Mouse (Mus musculus) heart, embryonic 12.5 days (tissue): Measurements from ENCODE around the gene Leprot. TPM values are rescaled to one million over a fixed set of nuclear protein-coding genes. Genes with fewer than 3 reads are reported as not detected.

Source experiments
- ATAC-seq: fragments of 200-750 bp; cut with Nextera tagmentation; 2 replicates; pipeline ENCODE4 v1.8.0; 2017; ENCODE audit warnings: moderate TSS enrichment, moderate library complexity; ENCODE audit not compliant: insufficient number of reproducible peaks, low FRiP score
- H3K27ac ChIP-seq: fragments of 300-500 bp; sonication (generic); 2 replicates; pipeline ENCODE4 v1.5.1; 2016; ENCODE audit warnings: mild to moderate bottlenecking, moderate library complexity; ENCODE audit not compliant: poor library complexity, severe bottlenecking
- H3K27me3 ChIP-seq: fragments of 300-500 bp; sonication (generic); replicated peaks from 2 replicates; pipeline ENCODE4 v1.6.1; 2016; ENCODE audit warnings: mild to moderate bottlenecking, moderate library complexity
- H3K36me3 ChIP-seq: fragments of 300-500 bp; sonication (generic); 2 replicates; pipeline ENCODE4 v1.6.1; 2016; ENCODE audit warnings: mild to moderate bottlenecking, moderate library complexity
- H3K4me1 ChIP-seq: fragments of 300-500 bp; sonication (generic); replicated peaks from 2 replicates; pipeline ENCODE4 v1.6.1; 2016; ENCODE audit warnings: mild to moderate bottlenecking
- H3K4me2 ChIP-seq: fragments of 300-500 bp; sonication (generic); 2 replicates; pipeline ENCODE4 v1.6.1; 2016; ENCODE audit warnings: mild to moderate bottlenecking, moderate library complexity
- H3K4me3 ChIP-seq: fragments of 300-500 bp; sonication (generic); 2 replicates; pipeline ENCODE4 v1.5.1; 2016; ENCODE audit warnings: mild to moderate bottlenecking
- H3K9ac ChIP-seq: fragments of 300-500 bp; sonication (generic); 2 replicates; pipeline ENCODE4 v1.6.1; 2016; ENCODE audit warnings: mild to moderate bottlenecking, moderate library complexity
- H3K9me3 ChIP-seq: fragments of 300-500 bp; sonication (generic); replicated peaks from 2 replicates; pipeline ENCODE4 v1.6.1; 2016; ENCODE audit warnings: mild to moderate bottlenecking, moderate library complexity
- WGBS: fragments of 180-500 bp; shearing (Covaris S2); methylation state at CpG from one replicate; pipeline ENCODE4 v1.1.7; 2016; 5-methylcytosine and 5-hydroxymethylcytosine counted together
- polyA plus RNA-seq: library from polyadenylated mRNA; unstranded; fragments of >200 nt; fragmentation: Nextera tagmentation; extraction: Ambion mirVana; gene quantifications from 2 replicates; pipeline ENCODE4 v1.2.1, GENCODE M21; 2016

Leprot gene
- polyA plus RNA-seq, result 78.2 and 80.0 TPM in 2 replicates

GRCm38 (mm10) chr4:101647196-101647905, at the start of gene Leprot:
Gene Leprot, plus strand, starts transcription at chr4:101647718.
- peak within 1 kb of the TSS; percentile 93 for H3K9ac ChIP-seq
- H3K27me3 ChIP-seq, result no peaks in the 10 kb centered on the region
- peak within 1 kb of the TSS; percentile 72 for H3K4me3 ChIP-seq
- H3K36me3 ChIP-seq, result no peaks in the 10 kb centered on the region
- ATAC-seq, result peak; percentile 97
- H3K4me1 ChIP-seq, result peaks cover 13% of the 10 kb centered on the region
- peak within 1 kb of the TSS; percentile 83 for H3K4me2 ChIP-seq
- H3K27ac ChIP-seq, result peak within 1 kb of the TSS; percentile 91
- no peaks in the 10 kb centered on the region for H3K9me3 ChIP-seq
- under 1% methylated on average over 39 of the region's 39 CpGs for WGBS

GRCm38 (mm10) chr4:101601758-101602157, 45.8 kb upstream of the Leprot start:
- no peaks in the 10 kb centered on the region for H3K27me3 ChIP-seq
- no peaks in the 10 kb centered on the region for H3K4me1 ChIP-seq
- no peaks in the 10 kb centered on the region for H3K9me3 ChIP-seq
- H3K4me3 ChIP-seq, result no peak overlapping the region
- no peak for ATAC-seq
- H3K4me2 ChIP-seq, result no peak overlapping the region
- H3K9ac ChIP-seq, result no peak overlapping the region
- H3K36me3 ChIP-seq, result no peaks in the 10 kb centered on the region
- no peak overlapping the region for H3K27ac ChIP-seq

GRCm38 (mm10) chr4:101603635-101604034, 43.9 kb upstream of the Leprot start:
- H3K4me1 ChIP-seq, result no peaks in the 10 kb centered on the region
- no peak overlapping the region for H3K27ac ChIP-seq
- no peaks in the 10 kb centered on the region for H3K36me3 ChIP-seq
- no peak overlapping the region for H3K4me2 ChIP-seq
- H3K27me3 ChIP-seq, result no peaks in the 10 kb centered on the region
- no peak overlapping the region for H3K4me3 ChIP-seq
- WGBS, result 54% methylated on average over 3 of the region's 3 CpGs
- no peaks in the 10 kb centered on the region for H3K9me3 ChIP-seq
- no peak for ATAC-seq
- no peak overlapping the region for H3K9ac ChIP-seq

GRCm38 (mm10) chr4:101616520-101616919, 31.0 kb upstream of the Leprot start:
- Histone ChIP-seq H3K36me3 (no peaks in the 10 kb centered on the region), H3K27ac (no peak overlapping the region), H3K4me1 (no peaks in the 10 kb centered on the region), H3K9ac (no peak overlapping the region), H3K9me3 (no peaks in the 10 kb centered on the region), H3K27me3 (no peaks in the 10 kb centered on the region), H3K4me3 (no peak overlapping the region), H3K4me2 (no peak overlapping the region)
- ATAC-seq, result no peak
- WGBS, result 80% methylated on average over 5 of the region's 5 CpGs

GRCm38 (mm10) chr4:101617742-101618141, 29.8 kb upstream of the Leprot start:
- H3K9ac ChIP-seq, result no peak overlapping the region
- no peaks in the 10 kb centered on the region for H3K36me3 ChIP-seq
- H3K27me3 ChIP-seq, result no peaks in the 10 kb centered on the region
- H3K9me3 ChIP-seq, result no peaks in the 10 kb centered on the region
- H3K4me1 ChIP-seq, result no peaks in the 10 kb centered on the region
- WGBS, result 61% methylated on average over 2 of the region's 2 CpGs
- H3K4me3 ChIP-seq, result no peak overlapping the region
- no peak overlapping the region for H3K4me2 ChIP-seq
- no peak for ATAC-seq
- H3K27ac ChIP-seq, result no peak overlapping the region

- Histone ChIP-seq H3K36me3 (no peaks in the 10 kb centered on the region), H3K9ac (no peak overlapping the region), H3K4me1 (no peaks in the 10 kb centered on the region), H3K4me2 (no peak overlapping the region), H3K9me3 (no peaks in the 10 kb centered on the region), H3K4me3 (no peak overlapping the region), H3K27me3 (no peaks in the 10 kb centered on the region), H3K27ac (no peak overlapping the region)
- no peak for ATAC-seq
- 55% methylated on average over 2 of the region's 2 CpGs for WGBS
Measured at GRCm38 (mm10) chr4:101620206-101620605, 27.3 kb upstream of the Leprot start.

- H3K36me3 ChIP-seq, result no peaks in the 10 kb centered on the region
- H3K4me3 ChIP-seq, result no peak overlapping the region
- no peak overlapping the region for H3K9ac ChIP-seq
- no peaks in the 10 kb centered on the region for H3K4me1 ChIP-seq
- H3K4me2 ChIP-seq, result no peak overlapping the region
- H3K27me3 ChIP-seq, result no peaks in the 10 kb centered on the region
- no peaks in the 10 kb centered on the region for H3K9me3 ChIP-seq
- 77% methylated on average over 5 of the region's 5 CpGs for WGBS
- no peak for ATAC-seq
- H3K27ac ChIP-seq, result no peak overlapping the region
Measured at GRCm38 (mm10) chr4:101621241-101621640, 26.3 kb upstream of the Leprot start.

- H3K27ac ChIP-seq, result no peak overlapping the region
- H3K9me3 ChIP-seq, result no peaks in the 10 kb centered on the region
- H3K9ac ChIP-seq, result no peak overlapping the region
- WGBS, result 86% methylated on average over 5 of the region's 5 CpGs
- no peak overlapping the region for H3K4me2 ChIP-seq
- no peaks in the 10 kb centered on the region for H3K36me3 ChIP-seq
- no peaks in the 10 kb centered on the region for H3K4me1 ChIP-seq
- ATAC-seq, result no peak
- no peaks in the 10 kb centered on the region for H3K27me3 ChIP-seq
- H3K4me3 ChIP-seq, result no peak overlapping the region
Measured at GRCm38 (mm10) chr4:101625278-101625677, 22.2 kb upstream of the Leprot start.

GRCm38 (mm10) chr4:101635596-101635995, 11.9 kb upstream of the Leprot start:
- no peaks in the 10 kb centered on the region for H3K27me3 ChIP-seq
- no peak overlapping the region for H3K4me2 ChIP-seq
- no peak for ATAC-seq

GRCm38 (mm10) chr4:101637472-101637871, 10.0 kb upstream of the Leprot start:
- 82% methylated on average over 1 of the region's 1 CpGs for WGBS

More at GRCm38 (mm10) chr4:101635596-101635995, 11.9 kb upstream of the Leprot start:
- no peak overlapping the region for H3K9ac ChIP-seq
- no peaks in the 10 kb centered on the region for H3K4me1 ChIP-seq
- H3K4me3 ChIP-seq, result no peak overlapping the region
- WGBS, result 38% methylated on average over 2 of the region's 2 CpGs
- H3K36me3 ChIP-seq, result no peaks in the 10 kb centered on the region
- no peaks in the 10 kb centered on the region for H3K9me3 ChIP-seq
- no peak overlapping the region for H3K27ac ChIP-seq

GRCm38 (mm10) chr4:101640631-101641030, 6.9 kb upstream of the Leprot start:
- Histone ChIP-seq H3K9me3 (no peaks in the 10 kb centered on the region), H3K9ac (no peak overlapping the region), H3K4me1 (no peaks in the 10 kb centered on the region), H3K4me2 (no peak overlapping the region), H3K36me3 (no peaks in the 10 kb centered on the region), H3K27me3 (no peaks in the 10 kb centered on the region), H3K27ac (no peak overlapping the region), H3K4me3 (no peak overlapping the region)
- no peak for ATAC-seq
- WGBS, result 71% methylated on average over 5 of the region's 5 CpGs

More at GRCm38 (mm10) chr4:101637472-101637871, 10.0 kb upstream of the Leprot start:
- H3K36me3 ChIP-seq, result no peaks in the 10 kb centered on the region
- no peaks in the 10 kb centered on the region for H3K27me3 ChIP-seq
- no peaks in the 10 kb centered on the region for H3K9me3 ChIP-seq
- no peak for ATAC-seq
- no peak overlapping the region for H3K9ac ChIP-seq
- no peaks in the 10 kb centered on the region for H3K4me1 ChIP-seq
- no peak overlapping the region for H3K4me3 ChIP-seq
- no peak overlapping the region for H3K4me2 ChIP-seq
- no peak overlapping the region for H3K27ac ChIP-seq

- no peak overlapping the region for H3K4me2 ChIP-seq
- no peak overlapping the region for H3K4me3 ChIP-seq
Measured at GRCm38 (mm10) chr4:101642708-101643107, 4.8 kb upstream of the Leprot start.

More at GRCm38 (mm10) chr4:101642708-101643107, 4.8 kb upstream of the Leprot start:
- H3K4me1 ChIP-seq, result 0 out of 2 replicates have a peak, but pooled peaks cover 4% of the 10 kb centered on the region
- no peaks in the 10 kb centered on the region for H3K27me3 ChIP-seq
- ATAC-seq, result no peak
- no peak overlapping the region for H3K9ac ChIP-seq
- 79% methylated on average over 6 of the region's 6 CpGs for WGBS
- no peaks in the 10 kb centered on the region for H3K36me3 ChIP-seq
- H3K9me3 ChIP-seq, result no peaks in the 10 kb centered on the region
- H3K27ac ChIP-seq, result no peak overlapping the region
